Mouse (Mus musculus) limb, embryonic 15.5 days (tissue): ENCODE measurements around the gene Apold1. TPM values are rescaled to one million over a fixed set of nuclear protein-coding genes. Genes with fewer than 3 reads are reported as not detected.

Experiments
- polyA plus RNA-seq: library from polyadenylated mRNA; unstranded; fragments of >200 nt; fragmentation: Nextera tagmentation; extraction: Ambion mirVana; gene quantifications from 2 replicates; pipeline ENCODE4 v1.2.1, GENCODE M21; 2015

Apold1 gene
- polyA plus RNA-seq, 1 experiment from 2014 or later = 5.4 TPM

Other genes with a start within 250 kb of the Apold1 start
- gene Dusp16, start 189.1 kb upstream of the Apold1 start, polyA plus RNA-seq = 21.5 and 22.6 TPM in 2 replicates
- 3.3 and 3.9 TPM in 2 replicates for gene Crebl2, start 151.6 kb upstream of the Apold1 start, polyA plus RNA-seq
- 7.2 and 7.7 TPM in 2 replicates for gene Gpr19, start 83.1 kb upstream of the Apold1 start, polyA plus RNA-seq
- gene Cdkn1b, start 61.3 kb upstream of the Apold1 start, polyA plus RNA-seq = 19.4 and 20.5 TPM in 2 replicates
- 101 and 104 TPM in 2 replicates for gene Ddx47, start 29.9 kb downstream of the Apold1 start, polyA plus RNA-seq
- gene Gprc5a, start 83.9 kb downstream of the Apold1 start, polyA plus RNA-seq = 10.0 and 11.8 TPM in 2 replicates
- 0.17 TPM in 1 of 2 replicates, not detected in the other for gene Gprc5d, start 136.6 kb downstream of the Apold1 start, polyA plus RNA-seq
- gene Fam234b, start 216.3 kb downstream of the Apold1 start, polyA plus RNA-seq = 23.8 and 26.4 TPM in 2 replicates
- 10.9 and 14.7 TPM in 2 replicates for gene Hebp1, start 216.3 kb downstream of the Apold1 start, polyA plus RNA-seq